Mouse (Mus musculus): ENCODE results near the gene Slc12a8.
A peak's percentile ranks its signal among the peaks of the same experiment; 100 is the strongest.

Slc12a8 gene

GRCm38 (mm10) chr16:33583881-33584454 lies 66.8 kb downstream of the Slc12a8 start:
- peak; percentile 70 to 81 for DNase-seq

GRCm38 (mm10) chr16:33584455-33585082 lies 67.4 kb downstream of the Slc12a8 start:
- DNase-seq = peak; percentile 70 to 80

GRCm38 (mm10) chr16:33585083-33585460 lies 67.9 kb downstream of the Slc12a8 start:
- DNase-seq = no peak

- DNase-seq = peak; percentile 61 to 69
Observed at GRCm38 (mm10) chr16:33587283-33588127, 70.4 kb downstream of the Slc12a8 start.

GRCm38 (mm10) chr16:33588845-33589244 lies 71.7 kb downstream of the Slc12a8 start:
- no peak for DNase-seq

GRCm38 (mm10) chr16:33590438-33590837 lies 73.3 kb downstream of the Slc12a8 start:
- DNase-seq = no peak

GRCm38 (mm10) chr16:33591390-33592067 lies 74.4 kb downstream of the Slc12a8 start:
- no peak for DNase-seq

GRCm38 (mm10) chr16:33592286-33592685 lies 75.2 kb downstream of the Slc12a8 start:
- DNase-seq = no peak

GRCm38 (mm10) chr16:33593467-33593866 lies 76.3 kb downstream of the Slc12a8 start:
- DNase-seq = no peak

GRCm38 (mm10) chr16:33594037-33594771 lies 77.1 kb downstream of the Slc12a8 start:
- no peak for DNase-seq

- no peak for DNase-seq
Observed at GRCm38 (mm10) chr16:33595235-33595769, 78.2 kb downstream of the Slc12a8 start.

GRCm38 (mm10) chr16:33596213-33596612 lies 79.1 kb downstream of the Slc12a8 start:
- DNase-seq = no peak

GRCm38 (mm10) chr16:33600216-33600615 lies 83.1 kb downstream of the Slc12a8 start:
- DNase-seq = peak in 1 of 2 experiments; percentile 44

GRCm38 (mm10) chr16:33601299-33601698 lies 84.2 kb downstream of the Slc12a8 start:
- no peak for DNase-seq

GRCm38 (mm10) chr16:33605647-33606596 lies 88.8 kb downstream of the Slc12a8 start:
- no peak for DNase-seq

GRCm38 (mm10) chr16:33606691-33607532 lies 89.8 kb downstream of the Slc12a8 start:
- no peak for DNase-seq

- DNase-seq = no peak
Observed at GRCm38 (mm10) chr16:33609554-33609953, 92.4 kb downstream of the Slc12a8 start.

GRCm38 (mm10) chr16:33610466-33610865 lies 93.3 kb downstream of the Slc12a8 start:
- DNase-seq = no peak

- DNase-seq = no peak
Observed at GRCm38 (mm10) chr16:33611291-33611690, 94.2 kb downstream of the Slc12a8 start.

All from kidney, postnatal 4 days (tissue).